Mouse (Mus musculus) limb, embryonic 12.5 days (tissue): ENCODE results near the gene Avil. TPM values are rescaled to one million over a fixed set of nuclear protein-coding genes. Genes with fewer than 3 reads are reported as not detected.

Experiments
- ATAC-seq: fragments of 200-750 bp; cut with Nextera tagmentation; 2 replicates; pipeline ENCODE4 v1.8.0; 2017; ENCODE audit warnings: low read depth, moderate TSS enrichment; ENCODE audit not compliant: insufficient number of reproducible peaks, insufficient read depth, low FRiP score, low TSS enrichment
- H3K27ac ChIP-seq: fragments of 300-500 bp; sonication (generic); 2 replicates; pipeline ENCODE4 v1.5.1; 2016; ENCODE audit warnings: mild to moderate bottlenecking, moderate library complexity
- H3K27me3 ChIP-seq: fragments of 300-500 bp; sonication (generic); 2 replicates; pipeline ENCODE4 v1.6.1; 2016; ENCODE audit warnings: mild to moderate bottlenecking, moderate library complexity
- H3K36me3 ChIP-seq: fragments of 300-500 bp; sonication (generic); 2 replicates; pipeline ENCODE4 v1.6.1; 2016; ENCODE audit warnings: mild to moderate bottlenecking, moderate library complexity
- H3K4me1 ChIP-seq: fragments of 300-500 bp; sonication (generic); replicated peaks from 2 replicates; pipeline ENCODE4 v1.6.1; 2016
- H3K4me2 ChIP-seq: fragments of 300-500 bp; sonication (generic); 2 replicates; pipeline ENCODE4 v1.6.1; 2016; ENCODE audit warnings: mild to moderate bottlenecking, moderate library complexity
- H3K4me3 ChIP-seq: fragments of 300-500 bp; sonication (generic); replicated peaks from 2 replicates; pipeline ENCODE4 v1.5.1; 2016; ENCODE audit warnings: mild to moderate bottlenecking
- H3K9ac ChIP-seq: fragments of 300-500 bp; sonication (generic); replicated peaks from 2 replicates; pipeline ENCODE4 v1.6.1; 2016; ENCODE audit warnings: mild to moderate bottlenecking, moderate library complexity
- H3K9me3 ChIP-seq: fragments of 300-500 bp; sonication (generic); 2 replicates; pipeline ENCODE4 v1.6.1; 2016; ENCODE audit warnings: mild to moderate bottlenecking, moderate library complexity
- WGBS: fragments of 180-500 bp; shearing (Covaris S2); methylation state at CpG from one replicate; pipeline ENCODE4 v1.1.7; 2016; 5-methylcytosine and 5-hydroxymethylcytosine counted together
- polyA plus RNA-seq: library from polyadenylated mRNA; unstranded; fragments of >200 nt; fragmentation: Nextera tagmentation; extraction: Ambion mirVana; gene quantifications from 2 replicates; pipeline ENCODE4 v1.2.1, GENCODE M21; 2016

Avil gene
- polyA plus RNA-seq, result 0.15 and 1.1 TPM in 2 replicates

- Histone ChIP-seq H3K9ac (no peak within 1 kb of the TSS), H3K27me3 (no peaks in the 10 kb centered on the region), H3K4me3 (no peak within 1 kb of the TSS), H3K36me3 (peaks cover 44% of the 10 kb centered on the region), H3K9me3 (no peaks in the 10 kb centered on the region), H3K27ac (no peak within 1 kb of the TSS), H3K4me1 (no peaks in the 10 kb centered on the region), H3K4me2 (no peak within 1 kb of the TSS)
- 91% methylated on average over 5 of the region's 5 CpGs for WGBS
- ATAC-seq, result no peak
Measured at GRCm38 (mm10) chr10:127000529-127000928, at the start of gene Avil. Gene Avil, plus strand, starts transcription at chr10:127000709.

- H3K4me3 ChIP-seq, result no peak overlapping the region
- H3K4me2 ChIP-seq, result no peak overlapping the region
- H3K9ac ChIP-seq, result no peak overlapping the region
- no peak overlapping the region for H3K27ac ChIP-seq
- no peaks in the 10 kb centered on the region for H3K9me3 ChIP-seq
- WGBS, result 84% methylated on average over 1 of the region's 1 CpGs
- H3K36me3 ChIP-seq, result no peaks in the 10 kb centered on the region
- peaks cover 4% of the 10 kb centered on the region; the same call in 1 of the 2 replicates for H3K27me3 ChIP-seq
- H3K4me1 ChIP-seq, result peaks cover 11% of the 10 kb centered on the region
- no peak for ATAC-seq
Measured at GRCm38 (mm10) chr10:126952375-126952774, 48.1 kb upstream of the Avil start.

- Histone ChIP-seq H3K4me1 (peaks cover 17% of the 10 kb centered on the region), H3K9me3 (no peaks in the 10 kb centered on the region), H3K4me3 (no peak overlapping the region), H3K9ac (no peak overlapping the region), H3K36me3 (no peaks in the 10 kb centered on the region), H3K4me2 (no peak overlapping the region), H3K27ac (peak overlapping the region; percentile 31; the same call in 1 of the 2 replicates), H3K27me3 (peaks cover 6% of the 10 kb centered on the region; the same call in 1 of the 2 replicates)
- no peak for ATAC-seq
- WGBS, result 86% methylated on average over 3 of the region's 3 CpGs
Measured at GRCm38 (mm10) chr10:126953029-126953471, 47.5 kb upstream of the Avil start.

DNA sequence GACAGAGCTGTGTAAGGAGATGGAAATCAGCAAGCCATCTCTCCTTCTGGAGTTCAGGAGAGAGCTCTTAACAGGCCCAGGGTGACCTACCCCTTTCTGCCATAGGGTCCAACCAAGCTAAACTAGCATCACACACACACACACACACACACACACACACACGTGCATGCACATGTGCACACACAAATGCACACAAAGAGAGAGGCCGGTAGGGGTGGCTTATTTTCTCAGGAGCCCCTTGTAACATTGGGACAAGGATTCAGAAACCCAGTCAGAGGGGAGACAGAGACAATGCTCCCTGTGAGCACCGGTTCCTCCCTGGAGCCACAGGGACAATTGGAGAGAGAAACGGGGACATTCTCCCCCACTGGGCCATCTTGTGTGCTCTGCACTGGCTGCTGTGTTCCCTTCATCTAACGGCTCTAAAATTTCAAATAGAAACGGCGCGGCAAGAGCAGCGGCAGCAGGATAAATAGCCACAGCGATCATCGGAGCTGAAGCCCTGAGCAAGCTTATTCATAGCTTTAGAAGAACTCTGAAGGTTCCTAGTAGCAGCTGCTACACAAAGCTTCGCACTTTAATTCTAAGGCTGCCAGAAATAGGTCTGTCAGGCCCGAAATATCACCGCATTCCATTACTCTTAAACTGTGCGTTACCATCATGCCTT lies 43.7 kb upstream of the Avil start:
- Histone ChIP-seq H3K4me3 (peak overlapping the region; percentile 12; the same call in 1 of the 2 replicates), H3K27ac (peak overlapping the region; percentile 75), H3K36me3 (no peaks in the 10 kb centered on the region), H3K4me2 (peak overlapping the region; percentile 50), H3K9ac (0 out of 2 replicates have a peak overlapping the region, but pooled peaks have one; percentile 34), H3K27me3 (peaks cover 11% of the 10 kb centered on the region; the same call in 1 of the 2 replicates), H3K9me3 (no peaks in the 10 kb centered on the region), H3K4me1 (peaks cover 20% of the 10 kb centered on the region)
- WGBS, result 13% methylated on average over 15 of the region's 15 CpGs
- ATAC-seq, result no peak

DNA sequence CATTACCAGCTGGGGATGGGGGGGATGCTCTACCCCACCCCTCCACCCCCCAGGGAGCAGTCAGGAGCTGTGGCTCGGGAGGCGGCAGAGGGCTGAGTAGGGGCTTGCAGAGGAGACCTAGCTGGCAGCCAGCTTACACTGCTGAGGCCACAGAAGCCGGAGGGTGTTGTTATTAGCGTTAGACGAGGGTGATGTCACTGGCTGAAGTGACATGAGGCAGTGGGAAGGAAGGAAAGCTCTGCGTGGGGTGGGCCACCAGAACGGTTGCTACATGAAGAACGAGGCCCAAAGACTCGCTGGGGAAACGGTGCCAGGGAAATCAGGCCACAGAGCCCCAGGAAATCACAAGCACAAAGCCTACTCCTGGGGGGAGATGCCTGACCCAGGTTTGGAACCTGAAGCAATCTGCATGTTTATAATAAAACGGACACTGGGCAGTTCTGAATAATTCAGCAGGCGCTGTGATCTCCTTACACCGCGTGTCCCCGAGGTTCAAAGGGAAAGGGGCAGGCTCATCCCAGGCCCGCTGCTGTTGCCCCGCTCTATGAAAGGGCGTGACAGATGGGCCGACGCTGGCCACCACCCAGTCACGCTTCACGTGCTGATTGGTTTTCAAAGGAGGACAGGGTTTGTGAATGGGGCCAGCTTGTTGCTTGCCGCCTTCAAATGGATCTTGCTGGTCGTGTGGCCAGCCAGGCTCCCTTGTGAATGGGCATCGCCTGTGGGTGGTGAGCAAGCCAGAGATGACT lies 43.0 kb upstream of the Avil start:
- ATAC-seq, result peak; percentile 51; the same call in 1 of the 2 replicates
- Histone ChIP-seq H3K9ac (0 out of 2 replicates have a peak overlapping the region, but pooled peaks have one; percentile 34), H3K27me3 (peaks cover 11% of the 10 kb centered on the region; the same call in 1 of the 2 replicates), H3K4me1 (peaks cover 27% of the 10 kb centered on the region), H3K9me3 (no peaks in the 10 kb centered on the region), H3K36me3 (no peaks in the 10 kb centered on the region), H3K27ac (peak overlapping the region; percentile 75), H3K4me2 (peak overlapping the region; percentile 50), H3K4me3 (peak overlapping the region; percentile 12)
- WGBS, result 2% methylated on average over 25 of the region's 25 CpGs

- H3K4me2 ChIP-seq, result no peak overlapping the region
- no peaks in the 10 kb centered on the region for H3K9me3 ChIP-seq
- peaks cover 38% of the 10 kb centered on the region for H3K4me1 ChIP-seq
- no peak for ATAC-seq
- H3K27ac ChIP-seq, result no peak overlapping the region
- 82% methylated on average over 8 of the region's 8 CpGs for WGBS
- no peaks in the 10 kb centered on the region for H3K36me3 ChIP-seq
- H3K4me3 ChIP-seq, result no peak overlapping the region
- peaks cover 11% of the 10 kb centered on the region; the same call in 1 of the 2 replicates for H3K27me3 ChIP-seq
- H3K9ac ChIP-seq, result no peak overlapping the region
Measured at GRCm38 (mm10) chr10:126960496-126960895, 40.0 kb upstream of the Avil start.

GRCm38 (mm10) chr10:126961757-126962156 lies 38.8 kb upstream of the Avil start:
- Histone ChIP-seq H3K27me3 (peaks cover 11% of the 10 kb centered on the region; the same call in 1 of the 2 replicates), H3K27ac (peak overlapping the region; percentile 88), H3K36me3 (no peaks in the 10 kb centered on the region), H3K9me3 (no peaks in the 10 kb centered on the region), H3K4me2 (peak overlapping the region; percentile 20; the same call in 1 of the 2 replicates), H3K4me1 (peaks cover 33% of the 10 kb centered on the region), H3K4me3 (no peak overlapping the region), H3K9ac (no peak overlapping the region)
- 72% methylated on average over 10 of the region's 10 CpGs for WGBS
- no peak for ATAC-seq

GRCm38 (mm10) chr10:126962271-126962965 lies 38.1 kb upstream of the Avil start:
- no peaks in the 10 kb centered on the region for H3K9me3 ChIP-seq
- no peak overlapping the region for H3K4me3 ChIP-seq
- peaks cover 26% of the 10 kb centered on the region for H3K4me1 ChIP-seq
- ATAC-seq, result no peak; the same call in 1 of the 2 replicates
- H3K27me3 ChIP-seq, result peaks cover 6% of the 10 kb centered on the region; the same call in 1 of the 2 replicates
- H3K27ac ChIP-seq, result peak overlapping the region; percentile 88
- H3K36me3 ChIP-seq, result no peaks in the 10 kb centered on the region
- peak overlapping the region; percentile 20 for H3K4me2 ChIP-seq
- H3K9ac ChIP-seq, result no peak overlapping the region
- WGBS, result 22% methylated on average over 15 of the region's 15 CpGs

DNA sequence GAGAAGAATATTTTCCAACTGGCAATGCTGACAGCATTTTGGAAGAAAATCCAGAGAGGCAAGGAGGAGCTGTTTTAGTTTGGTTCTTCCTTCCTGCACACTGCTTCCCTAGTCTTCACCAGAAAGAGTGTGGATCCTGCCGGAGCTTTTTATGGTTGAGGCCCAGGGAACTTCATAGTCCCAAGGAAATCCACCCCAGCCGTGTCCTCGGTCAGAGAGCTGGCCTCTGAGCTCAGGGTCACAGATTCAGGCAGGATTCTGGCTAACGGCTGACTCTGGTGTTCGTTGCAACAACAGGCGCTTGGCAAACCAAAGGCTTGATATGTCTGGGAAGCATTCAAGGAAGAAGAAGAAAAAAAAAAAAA lies 37.6 kb upstream of the Avil start:
- no peak overlapping the region for H3K4me2 ChIP-seq
- H3K27me3 ChIP-seq, result 0 out of 2 replicates have a peak, but pooled peaks cover 5% of the 10 kb centered on the region
- H3K4me1 ChIP-seq, result peaks cover 21% of the 10 kb centered on the region
- 17% methylated on average over 6 of the region's 6 CpGs for WGBS
- ATAC-seq, result no peak
- H3K9ac ChIP-seq, result no peak overlapping the region
- peak overlapping the region; percentile 88 for H3K27ac ChIP-seq
- H3K4me3 ChIP-seq, result no peak overlapping the region
- H3K9me3 ChIP-seq, result no peaks in the 10 kb centered on the region
- H3K36me3 ChIP-seq, result no peaks in the 10 kb centered on the region

DNA sequence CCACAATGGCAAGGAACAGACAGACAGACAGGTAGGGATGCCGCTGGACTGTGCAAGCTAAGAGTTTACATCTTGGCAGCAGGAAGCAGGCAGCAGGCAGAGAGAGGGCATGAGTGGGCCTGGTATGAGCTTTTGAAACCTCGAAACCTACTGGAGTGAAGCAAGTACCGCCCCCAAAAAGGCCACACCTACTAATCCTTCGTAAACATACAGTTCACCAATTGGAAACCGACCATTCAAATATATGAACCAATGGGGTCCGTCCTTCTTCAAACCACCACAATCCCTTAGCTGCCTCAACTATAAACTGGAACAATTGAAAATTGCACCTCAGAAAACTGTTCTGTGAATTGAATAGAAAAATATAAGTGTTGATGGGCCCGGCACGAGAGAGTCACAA lies 36.7 kb upstream of the Avil start:
- Histone ChIP-seq H3K4me3 (no peak overlapping the region), H3K9ac (no peak overlapping the region), H3K36me3 (no peaks in the 10 kb centered on the region), H3K27me3 (0 out of 2 replicates have a peak, but pooled peaks cover 5% of the 10 kb centered on the region), H3K27ac (peak overlapping the region; percentile 88; the same call in 1 of the 2 replicates), H3K9me3 (no peaks in the 10 kb centered on the region), H3K4me2 (no peak overlapping the region), H3K4me1 (peaks cover 21% of the 10 kb centered on the region)
- WGBS, result 88% methylated on average over 8 of the region's 8 CpGs
- ATAC-seq, result no peak
